Mouse (Mus musculus): ENCODE data around the gene Rbms1. TPM values are rescaled to one million over a fixed set of nuclear protein-coding genes. Genes with fewer than 3 reads are reported as not detected.

Rbms1 gene
- 24.4 and 31.1 TPM in 2 replicates for polyA plus RNA-seq (2012; rRNA removed)

GRCm38 (mm10) chr2:60962671-60963421, at the start of gene Rbms1:
TSS of gene Rbms1 (minus strand) at chr2:60963192.
- DNase-seq (ENCODE audit: low read depth, low spot score) = no peak
- under 1% methylated on average over 50 of the region's 51 CpGs for WGBS

- no peak for DNase-seq (ENCODE audit: low read depth, low spot score)
- WGBS = 93% methylated on average over 3 of the region's 3 CpGs
Observed at GRCm38 (mm10) chr2:61012249-61012828, 49.3 kb upstream of the Rbms1 start.

- DNase-seq (ENCODE audit: low read depth, low spot score) = no peak
- WGBS = 55% methylated on average over 5 of the region's 5 CpGs
Observed at GRCm38 (mm10) chr2:60986286-60986685, 23.3 kb upstream of the Rbms1 start.

- no peak for DNase-seq (ENCODE audit: low read depth, low spot score)
- 46% methylated on average over 4 of the region's 4 CpGs for WGBS
Observed at GRCm38 (mm10) chr2:60978538-60979313, 15.7 kb upstream of the Rbms1 start.

- WGBS = 69% methylated on average over 7 of the region's 7 CpGs
- no peak for DNase-seq (ENCODE audit: low read depth, low spot score)
Observed at GRCm38 (mm10) chr2:60972189-60972814, 9.3 kb upstream of the Rbms1 start.

DNA sequence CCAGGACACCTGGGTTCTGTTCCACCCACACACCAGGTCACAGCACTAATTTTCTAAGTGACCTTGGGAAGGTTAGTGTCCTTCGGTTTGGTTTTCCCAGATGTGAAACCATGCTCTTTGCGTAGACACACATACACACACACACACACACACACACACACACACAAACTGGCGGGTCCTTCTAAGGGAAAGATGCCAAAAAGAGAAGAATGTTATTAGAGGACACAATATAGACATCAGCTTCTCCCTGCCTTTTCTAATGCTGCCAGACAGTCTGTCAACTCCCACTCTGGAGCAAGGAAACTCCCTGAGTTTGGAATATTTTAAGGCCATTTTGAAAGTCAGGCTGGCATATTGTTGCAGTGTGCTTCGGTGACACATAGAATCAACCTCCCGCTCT, 624 bp upstream of the Rbms1 start:
- 22% methylated on average over 5 of the region's 5 CpGs for WGBS

DNA sequence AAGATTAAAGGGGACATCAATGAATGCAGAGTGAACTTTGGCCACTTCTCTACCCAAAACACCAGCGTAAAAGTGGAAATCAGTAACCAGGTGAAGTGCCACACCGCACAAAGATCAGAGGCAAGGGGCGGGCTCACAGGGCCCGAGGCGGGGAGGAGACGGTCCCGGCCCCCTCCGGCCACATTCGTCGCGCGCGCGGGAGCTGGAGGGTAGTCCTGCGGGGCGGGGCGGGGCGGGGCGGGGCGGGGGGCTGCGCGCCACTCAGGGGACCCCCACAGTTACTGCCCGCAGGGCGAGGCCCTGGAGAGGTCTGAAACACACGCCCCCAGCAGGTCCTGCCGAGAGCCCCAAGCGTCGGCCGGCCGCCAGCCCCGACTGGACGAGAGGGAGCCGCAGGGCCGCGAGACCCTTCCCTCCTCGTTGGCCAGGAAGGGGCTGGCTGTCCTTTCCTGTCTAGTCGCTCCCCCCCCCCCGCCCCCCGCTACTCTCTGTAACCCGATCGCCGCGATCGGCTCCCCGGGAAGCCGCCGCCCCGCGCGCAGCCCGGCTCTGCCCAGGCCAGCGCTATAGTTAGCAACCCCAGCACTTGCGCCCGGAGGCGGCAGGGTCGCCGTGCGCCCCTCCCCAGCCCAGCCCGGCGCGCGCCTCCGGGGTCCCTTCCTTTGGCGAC, 856 bp downstream of the Rbms1 start:
- no peak for DNase-seq (ENCODE audit: low read depth, low spot score)
- under 1% methylated on average over 58 of the region's 64 CpGs for WGBS

More for the DNA sequence above, 624 bp upstream of the Rbms1 start:
- DNase-seq (ENCODE audit: low read depth, low spot score) = no peak

DNA sequence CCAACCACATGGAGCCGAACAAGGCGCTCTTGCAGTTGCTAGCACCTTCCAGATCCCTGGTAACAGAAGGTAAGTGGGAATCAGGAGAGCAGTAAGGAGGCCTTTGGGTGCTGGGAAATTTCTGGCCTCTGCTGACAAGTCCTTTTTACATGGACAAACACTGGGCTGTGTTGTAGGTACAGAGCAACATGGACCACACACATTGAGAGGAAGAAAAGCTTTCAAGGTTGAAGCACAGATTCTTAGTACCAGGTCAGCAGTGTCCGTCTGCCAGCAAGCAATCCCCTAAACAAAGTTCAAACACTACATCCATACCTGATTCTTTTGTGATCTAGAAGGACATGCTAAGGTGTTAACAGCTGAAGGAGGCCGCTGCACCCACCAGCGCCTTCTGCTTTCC, 1.7 kb downstream of the Rbms1 start:
- WGBS = 28% methylated on average over 5 of the region's 5 CpGs
- no peak for DNase-seq (ENCODE audit: low read depth, low spot score)

DNA sequence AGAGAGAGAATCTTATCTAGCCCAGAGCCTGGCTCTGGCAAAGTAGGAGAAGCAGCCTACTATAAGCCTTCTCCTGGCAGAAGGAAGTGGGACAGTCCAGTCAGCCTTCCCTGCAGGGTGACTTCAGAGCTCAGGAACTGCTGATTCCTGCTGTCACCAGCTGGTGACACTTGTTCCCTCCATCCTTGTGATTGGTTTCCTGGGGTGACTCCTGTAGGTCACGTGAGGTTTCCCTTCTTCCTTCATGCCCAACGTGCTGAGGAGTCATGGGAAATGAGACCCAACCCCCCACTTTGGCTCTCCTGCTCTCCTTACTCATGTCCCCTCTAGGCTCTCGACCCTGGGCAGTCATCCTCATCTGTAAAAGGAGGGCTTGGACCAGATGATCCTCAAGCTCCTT, 14.8 kb downstream of the Rbms1 start:
- DNase-seq (ENCODE audit: low read depth, low spot score) = no peak
- WGBS = 57% methylated on average over 3 of the region's 3 CpGs

- WGBS = 81% methylated on average over 4 of the region's 4 CpGs
- no peak for DNase-seq (ENCODE audit: low read depth, low spot score)
Observed at GRCm38 (mm10) chr2:60947817-60948216, 15.2 kb downstream of the Rbms1 start.

DNA sequence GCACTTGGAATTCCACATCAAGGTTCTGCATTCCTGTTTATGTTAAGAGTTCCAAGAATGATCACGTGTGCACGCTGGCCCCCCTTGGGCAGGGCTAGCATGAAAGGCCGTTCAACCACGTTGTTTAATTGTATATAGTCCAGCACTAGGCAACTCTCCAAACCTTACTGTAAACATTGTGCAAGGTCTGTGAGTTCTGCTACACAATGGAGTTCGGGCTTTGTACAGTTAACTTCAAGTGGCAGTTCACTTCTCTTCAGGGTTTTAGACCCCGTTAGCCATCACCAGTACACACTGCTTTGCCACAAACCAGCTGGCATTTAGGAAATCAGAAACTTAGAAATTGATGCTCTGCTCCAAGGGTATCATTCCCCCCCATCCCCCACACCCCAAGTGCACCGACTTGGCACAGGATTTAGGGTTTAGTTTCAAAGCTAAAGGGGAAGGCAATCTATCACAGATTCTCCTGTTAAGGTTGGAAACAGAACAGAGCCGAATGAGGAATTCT, 22.5 kb downstream of the Rbms1 start:
- 13% methylated on average over 8 of the region's 8 CpGs for WGBS
- no peak for DNase-seq (ENCODE audit: low read depth, low spot score)

DNA sequence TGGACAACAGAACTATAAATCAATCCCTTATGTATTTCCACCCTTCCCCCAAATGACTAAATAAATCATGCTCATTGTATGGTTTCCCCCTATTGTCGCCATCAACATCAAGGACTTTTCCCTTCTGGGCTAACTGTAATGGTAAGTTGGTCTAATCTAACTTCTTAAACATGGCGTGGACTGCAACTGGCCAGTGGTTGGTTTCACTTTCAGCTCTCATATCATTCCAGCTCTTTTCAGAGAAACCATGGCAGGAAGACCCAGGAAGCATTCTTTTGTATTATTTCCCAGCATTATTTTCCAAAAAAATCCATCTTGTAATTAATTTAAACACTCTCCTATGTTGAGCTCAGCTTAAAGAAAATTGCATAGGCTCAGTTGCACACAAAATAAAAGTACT, 23.0 kb downstream of the Rbms1 start:
- DNase-seq (ENCODE audit: low read depth, low spot score) = no peak
- 47% methylated on average over 2 of the region's 2 CpGs for WGBS

- no peak for DNase-seq (ENCODE audit: low read depth, low spot score)
- WGBS = 90% methylated on average over 14 of the region's 14 CpGs
Observed at GRCm38 (mm10) chr2:60936910-60937309, 26.1 kb downstream of the Rbms1 start.

- WGBS = 99% methylated on average over 5 of the region's 5 CpGs
- no peak for DNase-seq (ENCODE audit: low read depth, low spot score)
Observed at GRCm38 (mm10) chr2:60928948-60929347, 34.0 kb downstream of the Rbms1 start.

DNA sequence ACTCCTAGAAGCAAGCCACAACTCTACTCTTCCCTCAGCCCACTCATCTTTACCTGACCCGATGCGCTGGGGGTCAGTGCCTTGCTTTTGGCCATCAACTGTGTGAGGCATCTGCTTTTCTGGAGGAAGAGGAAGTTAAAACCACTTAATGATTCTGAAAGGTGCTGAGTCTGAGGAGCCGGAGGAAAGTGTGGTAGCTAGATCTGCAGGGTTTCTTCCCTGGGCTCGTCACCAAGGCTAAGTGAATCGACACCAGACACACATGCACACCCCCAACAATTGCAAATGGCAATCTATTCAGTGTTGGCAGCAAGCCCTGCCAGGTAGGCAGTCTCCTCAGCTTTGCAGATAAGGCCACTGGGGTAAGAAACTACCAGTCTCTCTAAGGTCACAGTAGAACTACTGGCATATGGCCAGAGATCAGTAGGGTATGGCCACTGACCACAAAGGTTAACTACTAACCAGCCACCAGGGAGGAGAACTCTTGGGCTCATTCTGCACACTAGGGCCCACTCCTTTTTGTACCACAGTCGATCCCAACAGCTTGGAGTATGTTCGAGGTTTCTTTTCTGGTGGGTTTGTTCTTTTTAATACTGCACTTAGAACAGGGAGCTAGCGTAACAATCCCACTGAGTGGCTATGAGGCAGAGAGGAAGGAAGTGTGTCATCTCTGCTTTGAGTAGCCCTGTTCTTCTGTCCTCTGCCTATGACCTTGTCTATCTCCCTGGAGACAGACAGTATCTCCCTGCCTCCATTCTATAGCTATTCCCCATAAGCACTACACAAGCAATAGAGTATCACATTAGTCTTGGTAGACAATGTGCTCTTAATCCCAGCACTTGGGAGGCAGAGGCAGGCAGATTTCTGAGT, 34.9 kb downstream of the Rbms1 start:
- no peak for DNase-seq (ENCODE audit: low read depth, low spot score)
- WGBS = 78% methylated on average over 8 of the region's 8 CpGs

GRCm38 (mm10) chr2:60925063-60925462, 37.9 kb downstream of the Rbms1 start:
- WGBS = 79% methylated on average over 5 of the region's 5 CpGs
- DNase-seq (ENCODE audit: low read depth, low spot score) = no peak

- WGBS = 77% methylated on average over 11 of the region's 11 CpGs
- no peak for DNase-seq (ENCODE audit: low read depth, low spot score)
Observed at GRCm38 (mm10) chr2:60923756-60924544, 39.0 kb downstream of the Rbms1 start.

DNA sequence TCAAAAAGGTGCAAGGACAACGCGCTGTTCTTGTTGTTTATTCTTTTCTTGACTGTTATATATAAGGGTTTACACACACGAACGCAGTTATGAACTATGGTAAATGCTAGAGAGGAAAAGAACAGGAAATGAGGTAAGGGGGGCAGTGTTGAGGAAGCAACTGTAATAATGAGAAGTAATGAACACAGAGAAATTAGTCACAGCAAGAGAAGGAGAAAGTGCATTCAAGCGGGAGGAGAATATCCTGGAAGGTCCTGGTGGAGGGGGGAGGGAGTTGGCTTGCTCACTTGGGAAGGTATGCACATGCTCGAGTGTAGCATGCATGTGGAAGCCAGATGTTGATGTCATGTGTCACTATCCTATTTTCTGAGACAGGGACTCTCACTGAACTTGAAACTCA, 39.9 kb downstream of the Rbms1 start:
- WGBS = 30% methylated on average over 6 of the region's 6 CpGs
- no peak for DNase-seq (ENCODE audit: low read depth, low spot score)

Data from large intestine, adult 2 months (tissue).